Mouse (Mus musculus): ENCODE data around the gene Wrb. TPM values are rescaled to one million over a fixed set of nuclear protein-coding genes. Genes with fewer than 3 reads are reported as not detected.
A peak's percentile ranks its signal among the peaks of the same experiment; 100 is the strongest.

Wrb gene
- polyA plus RNA-seq, 1 experiment from 2014 or later, result 6.9 TPM

GRCm38 (mm10) chr16:96145814-96146213, 607 bp downstream of the Wrb start:
- peak overlapping the region; percentile 59 for H3K4me3 ChIP-seq (ENCODE audit: inconsistent target)
- H3K79me2 ChIP-seq (ENCODE audit: inconsistent target), result peaks cover 50% of the 10 kb centered on the region
- no peaks in the 10 kb centered on the region for H3K36me3 ChIP-seq (ENCODE audit: inconsistent target)
- no peak overlapping the region for H3K27ac ChIP-seq
- 2% methylated on average over 5 of the region's 5 CpGs for WGBS (ENCODE audit: missing documents)

GRCm38 (mm10) chr16:96148834-96149233, 3.6 kb downstream of the Wrb start:
- H3K36me3 ChIP-seq (ENCODE audit: inconsistent target), result no peaks in the 10 kb centered on the region
- WGBS (ENCODE audit: missing documents), result 65% methylated on average over 6 of the region's 6 CpGs
- peaks cover 52% of the 10 kb centered on the region for H3K79me2 ChIP-seq (ENCODE audit: inconsistent target)
- H3K27ac ChIP-seq, result 0 out of 2 replicates have a peak overlapping the region, but pooled peaks have one; percentile 17
- H3K4me3 ChIP-seq (ENCODE audit: inconsistent target), result no peak overlapping the region

DNA sequence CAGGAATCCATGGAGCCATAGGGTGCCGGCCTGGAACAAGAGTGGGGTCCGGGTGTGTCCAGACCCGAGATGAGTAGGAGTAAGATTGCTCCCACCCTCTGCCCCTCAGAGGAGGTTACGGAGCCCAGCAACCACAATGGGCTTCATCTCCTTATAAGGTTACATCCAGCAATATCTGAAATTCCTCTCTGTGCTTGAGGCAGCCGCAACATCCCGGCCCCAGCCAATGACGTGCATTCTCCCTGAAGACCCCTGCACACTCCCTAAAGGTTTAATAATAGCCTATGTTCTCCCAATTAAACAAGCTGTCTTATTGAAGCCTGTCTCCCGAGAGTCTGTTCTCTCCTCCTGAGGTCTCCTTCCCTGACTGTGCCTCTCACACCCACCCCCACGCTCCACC, 4.1 kb downstream of the Wrb start:
- H3K27ac ChIP-seq, result 0 out of 2 replicates have a peak overlapping the region, but pooled peaks have one; percentile 17
- 87% methylated on average over 9 of the region's 9 CpGs for WGBS (ENCODE audit: missing documents)

GRCm38 (mm10) chr16:96150995-96151394, 5.8 kb downstream of the Wrb start:
- H3K4me3 ChIP-seq (ENCODE audit: inconsistent target), result no peak overlapping the region
- WGBS (ENCODE audit: missing documents), result 78% methylated on average over 4 of the region's 4 CpGs
- H3K36me3 ChIP-seq (ENCODE audit: inconsistent target), result no peaks in the 10 kb centered on the region; the same call in 1 of the 2 replicates
- peaks cover 47% of the 10 kb centered on the region for H3K79me2 ChIP-seq (ENCODE audit: inconsistent target)
- no peak overlapping the region for H3K27ac ChIP-seq

More for the DNA sequence above, 4.1 kb downstream of the Wrb start:
- Histone ChIP-seq H3K79me2 (ENCODE audit: inconsistent target) (peaks cover 52% of the 10 kb centered on the region), H3K4me3 (ENCODE audit: inconsistent target) (no peak overlapping the region), H3K36me3 (ENCODE audit: inconsistent target) (no peaks in the 10 kb centered on the region)

- WGBS (ENCODE audit: missing documents), result 35% methylated on average over 9 of the region's 9 CpGs
- Histone ChIP-seq H3K27ac (no peak overlapping the region), H3K4me3 (ENCODE audit: inconsistent target) (no peak overlapping the region), H3K36me3 (ENCODE audit: inconsistent target) (no peaks in the 10 kb centered on the region; the same call in 1 of the 2 replicates), H3K79me2 (ENCODE audit: inconsistent target) (peaks cover 41% of the 10 kb centered on the region)
Observed at GRCm38 (mm10) chr16:96151551-96151950, 6.3 kb downstream of the Wrb start.

- H3K79me2 ChIP-seq (ENCODE audit: inconsistent target), result peaks cover 16% of the 10 kb centered on the region
- H3K27ac ChIP-seq, result no peak overlapping the region
- 100% methylated on average over 2 of the region's 2 CpGs for WGBS (ENCODE audit: missing documents)
- no peaks in the 10 kb centered on the region; the same call in 1 of the 2 replicates for H3K36me3 ChIP-seq (ENCODE audit: inconsistent target)
- no peak overlapping the region for H3K4me3 ChIP-seq (ENCODE audit: inconsistent target)
Observed at GRCm38 (mm10) chr16:96154476-96154875, 9.3 kb downstream of the Wrb start.

- WGBS (ENCODE audit: missing documents), result 82% methylated on average over 8 of the region's 8 CpGs
- H3K36me3 ChIP-seq (ENCODE audit: inconsistent target), result no peaks in the 10 kb centered on the region; the same call in 1 of the 2 replicates
- peaks cover under 1% of the 10 kb centered on the region; the same call in 1 of the 2 replicates for H3K79me2 ChIP-seq (ENCODE audit: inconsistent target)
- H3K27ac ChIP-seq, result no peak overlapping the region
- no peak overlapping the region for H3K4me3 ChIP-seq (ENCODE audit: inconsistent target)
Observed at GRCm38 (mm10) chr16:96156019-96156418, 10.8 kb downstream of the Wrb start.

GRCm38 (mm10) chr16:96157171-96157570, 12.0 kb downstream of the Wrb start:
- Histone ChIP-seq H3K27ac (no peak overlapping the region), H3K4me3 (ENCODE audit: inconsistent target) (no peak overlapping the region), H3K79me2 (ENCODE audit: inconsistent target) (no peaks in the 10 kb centered on the region), H3K36me3 (ENCODE audit: inconsistent target) (no peaks in the 10 kb centered on the region; the same call in 1 of the 2 replicates)
- 82% methylated on average over 11 of the region's 11 CpGs for WGBS (ENCODE audit: missing documents)

DNA sequence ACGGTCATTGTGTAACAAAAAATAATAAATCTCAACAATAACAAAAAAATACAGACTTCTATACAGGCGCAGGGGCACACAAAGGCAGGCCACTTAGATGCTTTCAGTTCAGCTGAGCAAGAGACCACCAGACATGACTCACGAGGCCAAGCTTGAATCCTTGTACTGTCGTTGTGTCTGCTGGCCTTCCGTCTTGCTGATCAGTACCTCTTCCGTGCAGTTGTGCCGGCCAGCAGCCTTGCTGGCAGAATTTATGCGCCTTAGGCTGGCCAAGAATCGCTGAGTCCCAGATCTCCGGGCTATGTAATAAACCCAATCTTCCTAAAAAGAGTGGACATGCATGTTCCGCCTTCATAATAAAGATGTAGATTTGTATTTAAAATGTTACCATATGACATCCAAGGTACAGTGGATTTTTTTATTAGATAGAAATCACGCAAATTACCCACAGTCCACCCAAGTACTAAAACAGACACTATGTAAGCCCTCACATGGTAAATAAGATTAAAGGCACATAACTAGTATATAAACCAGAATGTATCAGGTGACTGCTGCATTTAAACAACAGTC, 13.4 kb downstream of the Wrb start:
- 91% methylated on average over 12 of the region's 12 CpGs for WGBS (ENCODE audit: missing documents)
- Histone ChIP-seq H3K27ac (no peak overlapping the region), H3K36me3 (ENCODE audit: inconsistent target) (no peaks in the 10 kb centered on the region; the same call in 1 of the 2 replicates), H3K79me2 (ENCODE audit: inconsistent target) (no peaks in the 10 kb centered on the region), H3K4me3 (ENCODE audit: inconsistent target) (no peak overlapping the region)

DNA sequence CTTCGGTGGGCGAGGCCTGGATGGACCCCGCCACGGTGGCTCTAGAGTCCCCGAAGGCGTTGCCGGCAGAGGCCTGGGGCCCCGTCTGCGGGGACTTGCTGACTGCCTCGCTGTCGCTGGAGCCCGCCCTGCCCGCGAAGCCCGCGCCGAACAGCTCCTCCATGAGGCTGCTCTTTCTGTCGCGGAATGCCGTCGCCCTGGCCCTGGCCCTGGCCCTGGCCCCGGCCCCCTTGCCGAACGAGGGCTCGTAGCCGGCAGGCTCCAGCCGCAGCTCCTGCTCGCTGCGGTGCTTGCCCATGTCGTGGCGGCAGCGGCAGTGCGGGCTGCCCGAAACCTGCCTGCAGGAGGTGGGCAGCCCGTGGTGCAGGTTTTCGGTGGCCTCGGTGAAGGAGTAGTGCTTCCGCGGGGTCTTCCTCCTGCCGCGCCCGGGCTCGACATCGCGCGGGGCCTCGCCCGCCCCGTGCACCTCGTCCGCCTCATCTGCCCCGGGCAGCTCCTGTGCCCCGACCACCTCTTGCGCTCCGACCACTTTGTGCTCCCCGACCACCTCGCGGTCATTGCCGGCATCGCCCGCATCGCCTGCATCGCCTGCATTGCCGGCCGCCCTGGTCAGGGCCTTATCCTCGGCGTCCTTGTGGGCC, 14.0 kb downstream of the Wrb start:
- Histone ChIP-seq H3K27ac (no peak overlapping the region), H3K79me2 (ENCODE audit: inconsistent target) (no peaks in the 10 kb centered on the region), H3K4me3 (ENCODE audit: inconsistent target) (no peak overlapping the region), H3K36me3 (ENCODE audit: inconsistent target) (no peaks in the 10 kb centered on the region; the same call in 1 of the 2 replicates)
- WGBS (ENCODE audit: missing documents), result 9% methylated on average over 67 of the region's 67 CpGs

GRCm38 (mm10) chr16:96159794-96160346, 14.7 kb downstream of the Wrb start:
- Histone ChIP-seq H3K27ac (no peak overlapping the region), H3K36me3 (ENCODE audit: inconsistent target) (no peaks in the 10 kb centered on the region; the same call in 1 of the 2 replicates), H3K79me2 (ENCODE audit: inconsistent target) (no peaks in the 10 kb centered on the region), H3K4me3 (ENCODE audit: inconsistent target) (no peak overlapping the region)
- WGBS (ENCODE audit: missing documents), result 85% methylated on average over 18 of the region's 20 CpGs

GRCm38 (mm10) chr16:96160927-96161326, 15.7 kb downstream of the Wrb start:
- H3K4me3 ChIP-seq (ENCODE audit: inconsistent target), result no peak overlapping the region
- H3K27ac ChIP-seq, result no peak overlapping the region
- no peaks in the 10 kb centered on the region for H3K36me3 ChIP-seq (ENCODE audit: inconsistent target)
- WGBS (ENCODE audit: missing documents), result 100% methylated on average over 1 of the region's 1 CpGs
- H3K79me2 ChIP-seq (ENCODE audit: inconsistent target), result no peaks in the 10 kb centered on the region

DNA sequence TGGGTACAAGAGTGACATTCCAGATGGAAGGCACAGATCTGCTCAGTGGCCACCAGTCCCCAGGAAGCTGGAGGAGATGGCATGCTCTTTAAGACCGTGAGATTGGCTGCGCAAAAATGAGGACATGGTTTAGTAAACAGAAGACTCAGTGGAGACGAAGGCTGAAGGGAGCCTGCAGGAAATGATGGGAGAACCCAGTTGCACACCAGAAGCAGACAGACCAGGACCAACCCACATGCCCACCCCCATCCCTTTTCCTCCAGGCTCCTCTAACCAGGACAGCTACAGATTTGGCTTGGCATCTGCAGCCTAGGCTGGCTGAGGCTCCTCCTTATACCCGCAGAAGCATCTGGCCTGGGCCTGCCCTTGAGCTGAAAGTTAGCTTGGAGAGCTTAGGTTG, 16.1 kb downstream of the Wrb start:
- no peaks in the 10 kb centered on the region for H3K79me2 ChIP-seq (ENCODE audit: inconsistent target)
- H3K36me3 ChIP-seq (ENCODE audit: inconsistent target), result no peaks in the 10 kb centered on the region
- WGBS (ENCODE audit: missing documents), result 95% methylated on average over 4 of the region's 4 CpGs
- H3K27ac ChIP-seq, result no peak overlapping the region
- no peak overlapping the region for H3K4me3 ChIP-seq (ENCODE audit: inconsistent target)

DNA sequence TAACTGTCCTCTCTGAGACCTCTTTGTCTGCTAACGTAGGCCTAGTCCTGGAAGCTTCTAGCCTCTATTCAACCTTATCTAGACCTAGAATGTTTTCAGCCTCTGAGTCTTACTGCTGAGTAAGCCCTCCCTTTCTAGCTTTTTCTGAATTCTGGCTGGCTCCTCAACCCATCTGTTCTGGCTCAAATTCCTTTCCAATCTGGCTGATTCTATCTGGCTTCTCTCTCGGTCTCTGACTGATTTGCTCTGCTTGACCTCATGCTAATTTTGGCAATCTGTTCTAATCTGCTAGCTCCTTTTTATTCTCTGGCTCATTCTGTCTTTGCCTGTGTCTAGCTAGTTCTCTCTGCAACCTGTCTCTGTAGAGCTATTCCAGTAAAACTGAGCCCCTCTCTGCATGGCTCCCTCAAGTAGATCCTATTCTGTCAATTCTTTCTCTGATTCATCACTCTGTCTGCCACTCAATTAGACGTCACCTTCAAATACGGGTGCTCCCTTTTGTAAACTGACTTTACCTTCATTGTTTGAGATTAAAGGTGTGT, 20.6 kb downstream of the Wrb start:
- WGBS (ENCODE audit: missing documents), result 96% methylated on average over 4 of the region's 4 CpGs
- Histone ChIP-seq H3K79me2 (ENCODE audit: inconsistent target) (no peaks in the 10 kb centered on the region), H3K27ac (no peak overlapping the region), H3K36me3 (ENCODE audit: inconsistent target) (no peaks in the 10 kb centered on the region), H3K4me3 (ENCODE audit: inconsistent target) (no peak overlapping the region)

DNA sequence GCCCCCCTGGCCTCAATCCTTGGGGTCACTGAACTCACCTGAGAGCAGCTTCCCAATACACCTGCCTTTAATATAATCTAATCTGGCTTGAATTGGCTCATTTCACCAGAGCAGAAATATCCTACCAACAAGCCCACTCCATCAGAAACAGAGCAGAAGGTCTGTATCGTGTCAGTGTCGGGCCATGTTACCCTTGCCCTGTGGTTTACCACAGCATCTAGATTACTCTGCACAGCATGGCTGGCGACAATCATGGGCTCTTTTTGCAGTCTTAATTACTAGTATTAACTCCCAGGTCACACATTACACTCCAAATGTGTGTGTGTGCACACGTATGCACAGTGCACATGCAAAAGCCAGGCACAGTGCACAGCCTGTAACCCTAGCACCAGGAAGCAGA, 23.6 kb downstream of the Wrb start:
- H3K36me3 ChIP-seq (ENCODE audit: inconsistent target), result no peaks in the 10 kb centered on the region
- WGBS (ENCODE audit: missing documents), result 57% methylated on average over 4 of the region's 4 CpGs
- no peaks in the 10 kb centered on the region for H3K79me2 ChIP-seq (ENCODE audit: inconsistent target)
- H3K4me3 ChIP-seq (ENCODE audit: inconsistent target), result no peak overlapping the region
- H3K27ac ChIP-seq, result no peak overlapping the region
